Mouse (Mus musculus): ENCODE data around the gene Mmp23.

The Mmp23 gene

GRCm38 (mm10) chr4:155601091-155601996 lies 51.8 kb downstream of the Mmp23 start, which contains the start of gene Slc35e2:
Slc35e2 (plus strand) TSS chr4:155601416.
- DNase-seq = peak; percentile 97

All from retina, postnatal 1 day (tissue).